ENCODE assay signal across 8 mouse cellular contexts in genomic region chr8:92972949-92973348, GRCm38 (mm10). TPM values are rescaled to one million over a fixed set of nuclear protein-coding genes. Genes with fewer than 3 reads are reported as not detected.
A peak's percentile ranks its signal among the peaks of the same experiment; 100 is the strongest.
DNase-seq lines count a peak whose midpoint lies in the region; ATAC-seq and TF ChIP-seq lines count a peak whose summit lies in the region.

No protein-coding gene starts in this region.

- H3K27ac ChIP-seq in heart, embryonic 10.5 days, result no peak overlapping the region
- H3K27ac ChIP-seq in forebrain, postnatal 0 days (ENCODE audit: low read depth, low read length), result no peak overlapping the region
- H3K27ac ChIP-seq in intestine, embryonic 14.5 days (ENCODE audit: low read depth), result no peak overlapping the region

- H3K9me3 ChIP-seq in heart, embryonic 10.5 days, result no peaks in the 10 kb centered on the region
- no peaks in the 10 kb centered on the region for H3K9me3 ChIP-seq in forebrain, postnatal 0 days (ENCODE audit: low read length)
- no peaks in the 10 kb centered on the region for H3K9me3 ChIP-seq in intestine, embryonic 14.5 days (ENCODE audit: control insufficient read depth, low read length)

- H3K27me3 ChIP-seq in heart, embryonic 10.5 days (ENCODE audit: insufficient read depth, poor library complexity, severe bottlenecking), result no peaks in the 10 kb centered on the region; the same call in 1 of the 2 replicates
- no peaks in the 10 kb centered on the region for H3K27me3 ChIP-seq in forebrain, postnatal 0 days (ENCODE audit: insufficient read depth, low read length)
- H3K27me3 ChIP-seq in intestine, embryonic 14.5 days (replicated peaks; ENCODE audit: control insufficient read depth, insufficient read depth, low read length), result no peaks in the 10 kb centered on the region

- 76% methylated on average over 5 of the region's 5 CpGs for WGBS in heart, embryonic 10.5 days
- 40% methylated on average over 5 of the region's 5 CpGs for WGBS in forebrain, postnatal 0 days
- 39% methylated on average over 5 of the region's 5 CpGs for WGBS in intestine, embryonic 14.5 days

- H3K4me1 ChIP-seq in heart, embryonic 10.5 days, result peaks cover 6% of the 10 kb centered on the region; the same call in 1 of the 2 replicates
- no peaks in the 10 kb centered on the region for H3K4me1 ChIP-seq in forebrain, postnatal 0 days (ENCODE audit: insufficient read depth)
- H3K4me1 ChIP-seq in intestine, embryonic 14.5 days (replicated peaks; ENCODE audit: control insufficient read depth, insufficient read depth, low read length), result no peaks in the 10 kb centered on the region; the same call in 1 of the 2 replicates

- H3K9ac ChIP-seq in forebrain, postnatal 0 days, result no peak overlapping the region
- no peak overlapping the region for H3K9ac ChIP-seq in intestine, embryonic 14.5 days (ENCODE audit: low read length)

- H3K4me2 ChIP-seq in forebrain, postnatal 0 days (ENCODE audit: low read depth), result no peak overlapping the region
- H3K4me2 ChIP-seq in intestine, embryonic 14.5 days (ENCODE audit: low read length), result no peak overlapping the region

- H3K4me3 ChIP-seq in heart, embryonic 10.5 days, result no peak overlapping the region
- H3K4me3 ChIP-seq in forebrain, postnatal 0 days (ENCODE audit: low read depth, low read length), result no peak overlapping the region
- H3K4me3 ChIP-seq in intestine, embryonic 14.5 days (ENCODE audit: low read depth, low read length), result no peak overlapping the region

- no peak for TF ChIP-seq CTCF in forebrain, postnatal 0 days (IDR thresholded peaks at IDR 0.05; ENCODE audit: low read depth)

- peak; percentile 98 for DNase-seq in heart, adult 11 months
- no peak for DNase-seq in heart, embryonic 10.5 days (ENCODE audit: low spot score)
- peak; percentile 70 to 94 for DNase-seq in adrenal gland, adult (ENCODE audit: inconsistent age in 2 of 2, low spot score in 1 of 2)
- peak; percentile 17 for DNase-seq in forebrain, postnatal 0 days
- DNase-seq in intestine, embryonic 14.5 days (ENCODE audit: low spot score), result no peak
- DNase-seq in lung, postnatal 10 days, result peak; percentile 89
- no peak for DNase-seq in spleen, postnatal 14 days (ENCODE audit: low spot score in 2 of 2)
- no peak for DNase-seq in layer of hippocampus, adult 18-20 months (ENCODE audit: low spot score in 2 of 2)

- ATAC-seq in forebrain, postnatal 0 days, result peak; percentile 50
- peak; percentile 32; the same call in 1 of the 2 replicates for ATAC-seq in intestine, embryonic 14.5 days (replicated peaks; ENCODE audit: low FRiP score, low TSS enrichment, low read depth)

- no peaks in the 10 kb centered on the region for H3K36me3 ChIP-seq in heart, embryonic 10.5 days
- no peaks in the 10 kb centered on the region for H3K36me3 ChIP-seq in forebrain, postnatal 0 days (ENCODE audit: insufficient read depth)
- H3K36me3 ChIP-seq in intestine, embryonic 14.5 days (ENCODE audit: control insufficient read depth, insufficient read depth, low read length), result no peaks in the 10 kb centered on the region

RNA-seq across cellular contexts. Expression of gene Slc6a2, which starts 13.1 kb away (rescaled TPM):
- 0.05 and 0.11 TPM in 2 replicates for polyA plus RNA-seq in heart, embryonic 10.5 days (2016; fragmentation: Nextera tagmentation; extraction: Ambion mirVana)
- 0.08 TPM in 1 of 2 replicates, not detected in the other for total RNA-seq in forebrain, postnatal 0 days (2014; rRNA removed)
- polyA plus RNA-seq in forebrain, postnatal 0 days (2015; fragmentation: Nextera tagmentation; extraction: Ambion mirVana), result not detected in 2 replicates
- 0.04 TPM in 1 of 2 replicates, not detected in the other for polyA plus RNA-seq in intestine, embryonic 14.5 days (2014; fragmentation: Nextera tagmentation; extraction: Ambion mirVana)
- under 1 TPM; 0.07 to 0.13 TPM for total RNA-seq in layer of hippocampus, adult 18-20 months (2021)

Comparison
In these comparisons a context has a peak if more than half of its experiments do, and no peak if none do; other contexts are left out.
1. DNase-seq: peak in heart, adult 11 months (single experiment), adrenal gland, adult (2 of 2), forebrain, postnatal 0 days (single experiment) and lung, postnatal 10 days (single experiment); none in heart, embryonic 10.5 days (single experiment), intestine, embryonic 14.5 days (single experiment), spleen, postnatal 14 days (0 of 2) and layer of hippocampus, adult 18-20 months (0 of 2).